ENCODE assay signal across 9 mouse cellular contexts in genomic region chr4:106859476-106859875, GRCm38 (mm10). TPM values are rescaled to one million over a fixed set of nuclear protein-coding genes. Genes with fewer than 3 reads are reported as not detected.
DNase-seq lines count a peak whose midpoint lies in the region; ATAC-seq and TF ChIP-seq lines count a peak whose summit lies in the region.
"Had no signal": no experiment of that assay in that cellular context is flagged by ENCODE, and none has a peak within 500 bp of the region (broad histone marks: within the 10 kb centered on the region; RNA-seq: fewer than 3 reads in every experiment).

No protein-coding gene starts in this region.

- no peak overlapping the region for H3K4me3 ChIP-seq in heart, embryonic 15.5 days
- no peak overlapping the region for H3K4me3 ChIP-seq in heart, adult 2 months
- no peak overlapping the region for H3K4me3 ChIP-seq in kidney, embryonic 16.5 days (ENCODE audit: low read length)
- H3K4me3 ChIP-seq: forebrain, embryonic 12.5 days had no signal

- H3K9me3 ChIP-seq in heart, embryonic 15.5 days (replicated peaks): no peaks in the 10 kb centered on the region
- H3K9me3 ChIP-seq in kidney, embryonic 16.5 days (ENCODE audit: low read length): no peaks in the 10 kb centered on the region
- H3K9me3 ChIP-seq: forebrain, embryonic 12.5 days had no signal

- H3K27me3 ChIP-seq in heart, embryonic 15.5 days: no peaks in the 10 kb centered on the region
- H3K27me3 ChIP-seq in heart, adult 2 months (ENCODE audit: control insufficient read depth, insufficient read depth, low read length): no peaks in the 10 kb centered on the region
- no peaks in the 10 kb centered on the region for H3K27me3 ChIP-seq in kidney, embryonic 16.5 days (ENCODE audit: insufficient read depth, low read length)

- H3K27ac ChIP-seq in heart, embryonic 15.5 days: peak overlapping the region; percentile 21; the same call in 1 of the 2 replicates
- H3K27ac ChIP-seq in heart, adult 2 months: no peak overlapping the region
- H3K27ac ChIP-seq in kidney, embryonic 16.5 days (ENCODE audit: low read length): peak overlapping the region; percentile 76
- H3K27ac ChIP-seq: forebrain, embryonic 12.5 days had no signal

- intact Hi-C loops in heart, adult 2 months (cut with DNase I): no loop called here

- H3K36me3 ChIP-seq in heart, embryonic 15.5 days: no peaks in the 10 kb centered on the region
- H3K36me3 ChIP-seq in heart, adult 2 months (ENCODE audit: control insufficient read depth, insufficient read depth, low read length): no peaks in the 10 kb centered on the region
- no peaks in the 10 kb centered on the region for H3K36me3 ChIP-seq in kidney, embryonic 16.5 days (ENCODE audit: insufficient read depth, low read length)
- H3K36me3 ChIP-seq: forebrain, embryonic 12.5 days had no signal

- H3K9ac ChIP-seq in heart, embryonic 15.5 days: no peak overlapping the region
- H3K9ac ChIP-seq in heart, adult 2 months (ENCODE audit: low read depth, low read length): no peak overlapping the region
- H3K9ac ChIP-seq in kidney, embryonic 16.5 days (replicated peaks; ENCODE audit: low read length): no peak overlapping the region
- H3K9ac ChIP-seq: forebrain, embryonic 12.5 days had no signal

- H3K4me2 ChIP-seq in heart, embryonic 15.5 days: no peak overlapping the region
- H3K4me2 ChIP-seq in kidney, embryonic 16.5 days (replicated peaks; ENCODE audit: low read depth, low read length): no peak overlapping the region
- H3K4me2 ChIP-seq: forebrain, embryonic 12.5 days had no signal

- TF ChIP-seq POLR2A in heart, adult 2 months (IDR thresholded peaks at IDR 0.05; ENCODE audit: insufficient read depth, low read depth, low read length): no peak

- no peak for DNase-seq in heart, adult 2 months
- DNase-seq in R1 (ENCODE audit: low read depth, low spot score): peak; percentile 99
- peak; percentile 38 for DNase-seq in lung, postnatal 36 days
- no peak for DNase-seq in adrenal gland, postnatal 25 days
- DNase-seq in spleen, adult 18-20 months: no peak
- no peak for DNase-seq in layer of hippocampus, postnatal 25 days (ENCODE audit: extremely low spot score in 1 of 2, low spot score in 1 of 2)

- no peak for TF ChIP-seq CTCF in heart, adult 2 months (IDR thresholded peaks at IDR 0.05)

- peaks cover 35% of the 10 kb centered on the region for H3K4me1 ChIP-seq in heart, embryonic 15.5 days (replicated peaks)
- H3K4me1 ChIP-seq in heart, adult 2 months (ENCODE audit: control insufficient read depth, insufficient read depth, low read length): peaks cover 9% of the 10 kb centered on the region
- H3K4me1 ChIP-seq in kidney, embryonic 16.5 days (ENCODE audit: insufficient read depth, low read length): peaks cover 55% of the 10 kb centered on the region

- TF ChIP-seq EP300 in heart, adult 2 months (IDR thresholded peaks at IDR 0.05; ENCODE audit: insufficient read depth, low read depth, low read length): no peak

- ATAC-seq in heart, embryonic 15.5 days (replicated peaks; ENCODE audit: insufficient number of reproducible peaks, insufficient read depth, low FRiP score, low read depth): peak; percentile 36; the same call in 1 of the 2 replicates
- ATAC-seq in kidney, embryonic 16.5 days (ENCODE audit: low FRiP score, low TSS enrichment): peak; percentile 26

- no peaks in the 10 kb centered on the region for H3K79me2 ChIP-seq in heart, adult 2 months (replicated peaks; ENCODE audit: control insufficient read depth, insufficient read depth, low read length)

RNA-seq across cellular contexts. Expression of gene Ssbp3, which starts 51.0 kb away (rescaled TPM):
- polyA plus RNA-seq in heart, embryonic 15.5 days (2015; fragmentation: Nextera tagmentation; extraction: Ambion mirVana): 53.3 and 69.1 TPM in 2 replicates
- total RNA-seq in heart, adult 2 months (2021): 10 to 100 TPM; 37.3 to 39.0 TPM
- polyA plus RNA-seq in heart, adult 2 months (2012; rRNA removed): 26.1 and 26.6 TPM in 2 replicates
- 66.4 and 79.4 TPM in 2 replicates for polyA plus RNA-seq in kidney, embryonic 16.5 days (2015; fragmentation: Nextera tagmentation; extraction: Ambion mirVana)
- total RNA-seq in adrenal gland, postnatal 25 days (2021): 70.8 and 82.6 TPM in 2 replicates
- total RNA-seq in layer of hippocampus, postnatal 25 days (2021): 100 to 1,000 TPM; 147 to 150 TPM

RNA-seq across cellular contexts. Expression of gene Acot11, which starts 54.7 kb away (rescaled TPM):
- 6.1 and 6.4 TPM in 2 replicates for polyA plus RNA-seq in heart, embryonic 15.5 days (2015; fragmentation: Nextera tagmentation; extraction: Ambion mirVana)
- total RNA-seq in heart, adult 2 months (2021): 10 to 100 TPM; 27.5 to 48.6 TPM
- polyA plus RNA-seq in heart, adult 2 months (2012; rRNA removed): 16.4 and 25.2 TPM in 2 replicates
- polyA plus RNA-seq in kidney, embryonic 16.5 days (2015; fragmentation: Nextera tagmentation; extraction: Ambion mirVana): 2.8 and 2.9 TPM in 2 replicates
- total RNA-seq in adrenal gland, postnatal 25 days (2021): 32.5 and 50.9 TPM in 2 replicates
- 10 to 100 TPM; 45.7 to 46.8 TPM for total RNA-seq in layer of hippocampus, postnatal 25 days (2021)

Comparison
In these comparisons a context has a peak if more than half of its experiments do, and no peak if none do; other contexts are left out.
1. DNase-seq: peak in R1 (single experiment) and lung, postnatal 36 days (single experiment); none in heart, adult 2 months (0 of 2), adrenal gland, postnatal 25 days (single experiment), spleen, adult 18-20 months (0 of 2) and layer of hippocampus, postnatal 25 days (0 of 2).